Mouse (Mus musculus): Measurements from ENCODE around the gene Hs6st3. TPM values are rescaled to one million over a fixed set of nuclear protein-coding genes. Genes with fewer than 3 reads are reported as not detected.

Gene Hs6st3
- polyA plus RNA-seq, 1 experiment from 2014 or later: 0.53 TPM

- no peak for DNase-seq (ENCODE audit: low spot score)
- Histone ChIP-seq H3K27ac (ENCODE audit: low read depth, low read length) (no peak overlapping the region), H3K4me3 (ENCODE audit: low read depth, low read length) (no peak overlapping the region), H3K27me3 (ENCODE audit: control insufficient read depth, insufficient read depth, low read length) (no peaks in the 10 kb centered on the region), H3K4me1 (ENCODE audit: control insufficient read depth, insufficient read depth, low read length) (no peaks in the 10 kb centered on the region), H3K9ac (ENCODE audit: low read length) (no peak overlapping the region), H3K4me2 (ENCODE audit: low read depth) (no peak overlapping the region), H3K36me3 (ENCODE audit: control insufficient read depth, insufficient read depth, low read length) (no peaks in the 10 kb centered on the region), H3K9me3 (ENCODE audit: control insufficient read depth, low read length) (no peaks in the 10 kb centered on the region)
- 83% methylated on average over 6 of the region's 6 CpGs for WGBS
- ATAC-seq (ENCODE audit: insufficient read depth, low FRiP score, low TSS enrichment): no peak
These were observed 587.0 kb downstream of the Hs6st3 start for GRCm38 (mm10) chr14:119725102-119725501.

- Histone ChIP-seq H3K9ac (ENCODE audit: low read length) (no peak overlapping the region), H3K27ac (ENCODE audit: low read depth, low read length) (no peak overlapping the region), H3K4me2 (ENCODE audit: low read depth) (no peak overlapping the region), H3K27me3 (ENCODE audit: control insufficient read depth, insufficient read depth, low read length) (no peaks in the 10 kb centered on the region), H3K9me3 (ENCODE audit: control insufficient read depth, low read length) (no peaks in the 10 kb centered on the region), H3K4me1 (ENCODE audit: control insufficient read depth, insufficient read depth, low read length) (no peaks in the 10 kb centered on the region), H3K4me3 (ENCODE audit: low read depth, low read length) (no peak overlapping the region), H3K36me3 (ENCODE audit: control insufficient read depth, insufficient read depth, low read length) (no peaks in the 10 kb centered on the region)
- DNase-seq (ENCODE audit: low spot score) (no peak), ATAC-seq (ENCODE audit: insufficient read depth, low FRiP score, low TSS enrichment) (no peak)
- WGBS: 79% methylated on average over 7 of the region's 7 CpGs
These were observed 593.4 kb downstream of the Hs6st3 start for GRCm38 (mm10) chr14:119731436-119732080.

GRCm38 (mm10) chr14:119732219-119732618, 594.1 kb downstream of the Hs6st3 start:
- no peak overlapping the region for H3K4me3 ChIP-seq (ENCODE audit: low read depth, low read length)
- 92% methylated on average over 4 of the region's 4 CpGs for WGBS
- H3K4me2 ChIP-seq (ENCODE audit: low read depth): no peak overlapping the region
- no peaks in the 10 kb centered on the region for H3K9me3 ChIP-seq (ENCODE audit: control insufficient read depth, low read length)
- ATAC-seq (ENCODE audit: insufficient read depth, low FRiP score, low TSS enrichment) (no peak), DNase-seq (ENCODE audit: low spot score) (no peak)
- no peak overlapping the region for H3K27ac ChIP-seq (ENCODE audit: low read depth, low read length)
- H3K9ac ChIP-seq (ENCODE audit: low read length): no peak overlapping the region
- no peaks in the 10 kb centered on the region for H3K4me1 ChIP-seq (ENCODE audit: control insufficient read depth, insufficient read depth, low read length)
- H3K27me3 ChIP-seq (ENCODE audit: control insufficient read depth, insufficient read depth, low read length): no peaks in the 10 kb centered on the region
- no peaks in the 10 kb centered on the region for H3K36me3 ChIP-seq (ENCODE audit: control insufficient read depth, insufficient read depth, low read length)

- H3K4me3 ChIP-seq (ENCODE audit: low read depth, low read length): no peak overlapping the region
- no peaks in the 10 kb centered on the region for H3K36me3 ChIP-seq (ENCODE audit: control insufficient read depth, insufficient read depth, low read length)
- no peaks in the 10 kb centered on the region for H3K9me3 ChIP-seq (ENCODE audit: control insufficient read depth, low read length)
- no peaks in the 10 kb centered on the region for H3K4me1 ChIP-seq (ENCODE audit: control insufficient read depth, insufficient read depth, low read length)
- H3K4me2 ChIP-seq (ENCODE audit: low read depth): no peak overlapping the region
- WGBS: 88% methylated on average over 5 of the region's 5 CpGs
- no peaks in the 10 kb centered on the region for H3K27me3 ChIP-seq (ENCODE audit: control insufficient read depth, insufficient read depth, low read length)
- DNase-seq (ENCODE audit: low spot score): no peak
- no peak overlapping the region for H3K9ac ChIP-seq (ENCODE audit: low read length)
- H3K27ac ChIP-seq (ENCODE audit: low read depth, low read length): no peak overlapping the region
- no peak for ATAC-seq (ENCODE audit: insufficient read depth, low FRiP score, low TSS enrichment)
These were observed 599.3 kb downstream of the Hs6st3 start for GRCm38 (mm10) chr14:119737408-119737961.

- Histone ChIP-seq H3K27me3 (ENCODE audit: control insufficient read depth, insufficient read depth, low read length) (no peaks in the 10 kb centered on the region), H3K27ac (ENCODE audit: low read depth, low read length) (no peak overlapping the region), H3K4me2 (ENCODE audit: low read depth) (no peak overlapping the region), H3K9ac (ENCODE audit: low read length) (no peak overlapping the region), H3K36me3 (ENCODE audit: control insufficient read depth, insufficient read depth, low read length) (no peaks in the 10 kb centered on the region), H3K9me3 (ENCODE audit: control insufficient read depth, low read length) (no peaks in the 10 kb centered on the region), H3K4me3 (ENCODE audit: low read depth, low read length) (no peak overlapping the region), H3K4me1 (ENCODE audit: control insufficient read depth, insufficient read depth, low read length) (no peaks in the 10 kb centered on the region)
- no peak for DNase-seq (ENCODE audit: low spot score)
- WGBS: 92% methylated on average over 1 of the region's 1 CpGs
- no peak for ATAC-seq (ENCODE audit: insufficient read depth, low FRiP score, low TSS enrichment)
These were observed 603.6 kb downstream of the Hs6st3 start for GRCm38 (mm10) chr14:119741791-119742190.

GRCm38 (mm10) chr14:119761376-119761775, 623.2 kb downstream of the Hs6st3 start:
- 85% methylated on average over 7 of the region's 7 CpGs for WGBS
- H3K4me2 ChIP-seq (ENCODE audit: low read depth): no peak overlapping the region

GRCm38 (mm10) chr14:119772040-119772439, 633.9 kb downstream of the Hs6st3 start:
- Histone ChIP-seq H3K27me3 (ENCODE audit: control insufficient read depth, insufficient read depth, low read length) (no peaks in the 10 kb centered on the region), H3K9ac (ENCODE audit: low read length) (no peak overlapping the region), H3K4me2 (ENCODE audit: low read depth) (no peak overlapping the region), H3K4me1 (ENCODE audit: control insufficient read depth, insufficient read depth, low read length) (no peaks in the 10 kb centered on the region), H3K9me3 (ENCODE audit: control insufficient read depth, low read length) (no peaks in the 10 kb centered on the region), H3K36me3 (ENCODE audit: control insufficient read depth, insufficient read depth, low read length) (no peaks in the 10 kb centered on the region), H3K27ac (ENCODE audit: low read depth, low read length) (no peak overlapping the region), H3K4me3 (ENCODE audit: low read depth, low read length) (no peak overlapping the region)
- DNase-seq (ENCODE audit: low spot score) (no peak), ATAC-seq (ENCODE audit: insufficient read depth, low FRiP score, low TSS enrichment) (no peak)
- WGBS: 76% methylated on average over 4 of the region's 4 CpGs

More at GRCm38 (mm10) chr14:119761376-119761775, 623.2 kb downstream of the Hs6st3 start:
- Histone ChIP-seq H3K27ac (ENCODE audit: low read depth, low read length) (no peak overlapping the region), H3K4me3 (ENCODE audit: low read depth, low read length) (no peak overlapping the region), H3K4me1 (ENCODE audit: control insufficient read depth, insufficient read depth, low read length) (no peaks in the 10 kb centered on the region), H3K9me3 (ENCODE audit: control insufficient read depth, low read length) (no peaks in the 10 kb centered on the region), H3K9ac (ENCODE audit: low read length) (no peak overlapping the region), H3K27me3 (ENCODE audit: control insufficient read depth, insufficient read depth, low read length) (no peaks in the 10 kb centered on the region), H3K36me3 (ENCODE audit: control insufficient read depth, insufficient read depth, low read length) (no peaks in the 10 kb centered on the region)
- ATAC-seq (ENCODE audit: insufficient read depth, low FRiP score, low TSS enrichment): no peak
- DNase-seq (ENCODE audit: low spot score): no peak

- no peaks in the 10 kb centered on the region for H3K27me3 ChIP-seq (ENCODE audit: control insufficient read depth, insufficient read depth, low read length)
- H3K4me2 ChIP-seq (ENCODE audit: low read depth): no peak overlapping the region
- H3K4me3 ChIP-seq (ENCODE audit: low read depth, low read length): no peak overlapping the region
- ATAC-seq (ENCODE audit: insufficient read depth, low FRiP score, low TSS enrichment) (no peak), DNase-seq (ENCODE audit: low spot score) (no peak)
- H3K9ac ChIP-seq (ENCODE audit: low read length): no peak overlapping the region
- 87% methylated on average over 3 of the region's 3 CpGs for WGBS
- H3K27ac ChIP-seq (ENCODE audit: low read depth, low read length): no peak overlapping the region
- H3K4me1 ChIP-seq (ENCODE audit: control insufficient read depth, insufficient read depth, low read length): no peaks in the 10 kb centered on the region
- no peaks in the 10 kb centered on the region for H3K36me3 ChIP-seq (ENCODE audit: control insufficient read depth, insufficient read depth, low read length)
- H3K9me3 ChIP-seq (ENCODE audit: control insufficient read depth, low read length): no peaks in the 10 kb centered on the region
These were observed 638.1 kb downstream of the Hs6st3 start for GRCm38 (mm10) chr14:119776261-119776660.

GRCm38 (mm10) chr14:119779982-119780588, 641.9 kb downstream of the Hs6st3 start:
- no peak overlapping the region for H3K9ac ChIP-seq (ENCODE audit: low read length)
- no peak overlapping the region for H3K4me3 ChIP-seq (ENCODE audit: low read depth, low read length)
- no peak for DNase-seq (ENCODE audit: low spot score)
- no peak for ATAC-seq (ENCODE audit: insufficient read depth, low FRiP score, low TSS enrichment)
- H3K4me2 ChIP-seq (ENCODE audit: low read depth): no peak overlapping the region
- WGBS: 81% methylated on average over 12 of the region's 12 CpGs
- H3K9me3 ChIP-seq (ENCODE audit: control insufficient read depth, low read length): no peaks in the 10 kb centered on the region
- H3K27me3 ChIP-seq (ENCODE audit: control insufficient read depth, insufficient read depth, low read length): no peaks in the 10 kb centered on the region
- no peak overlapping the region for H3K27ac ChIP-seq (ENCODE audit: low read depth, low read length)
- H3K4me1 ChIP-seq (ENCODE audit: control insufficient read depth, insufficient read depth, low read length): no peaks in the 10 kb centered on the region
- H3K36me3 ChIP-seq (ENCODE audit: control insufficient read depth, insufficient read depth, low read length): no peaks in the 10 kb centered on the region
